Mouse (Mus musculus) neural tube, embryonic 14.5 days (tissue): Measurements from ENCODE around the gene Wdr91. TPM values are rescaled to one million over a fixed set of nuclear protein-coding genes. Genes with fewer than 3 reads are reported as not detected.

Experiments
- ATAC-seq: fragments of 200-750 bp; cut with Nextera tagmentation; 2 replicates; pipeline ENCODE4 v1.8.0; 2017; ENCODE audit warnings: low read depth, mild to moderate bottlenecking, moderate TSS enrichment, moderate library complexity
- H3K27ac ChIP-seq: fragments of 300-500 bp; sonication (generic); 2 replicates; pipeline ENCODE4 v1.5.1; 2014; ENCODE audit warnings: low read depth, mild to moderate bottlenecking, control low read depth, low read length, moderate library complexity, mixed read lengths
- H3K27me3 ChIP-seq: fragments of 300-500 bp; sonication (generic); 2 replicates; pipeline ENCODE4 v1.6.1; 2014; ENCODE audit warnings: low read length; ENCODE audit not compliant: control insufficient read depth, insufficient read depth
- H3K36me3 ChIP-seq: fragments of 300-500 bp; sonication (generic); 2 replicates; pipeline ENCODE4 v1.6.1; 2014; ENCODE audit warnings: low read length, mixed read lengths; ENCODE audit not compliant: control insufficient read depth, insufficient read depth
- H3K4me1 ChIP-seq: fragments of 300-500 bp; sonication (generic); 2 replicates; pipeline ENCODE4 v1.6.1; 2014; ENCODE audit warnings: low read length; ENCODE audit not compliant: control insufficient read depth, insufficient read depth
- H3K4me2 ChIP-seq: fragments of 300-500 bp; sonication (generic); 2 replicates; pipeline ENCODE4 v1.6.1; 2014; ENCODE audit warnings: mild to moderate bottlenecking, low read depth, low read length, control low read depth
- H3K4me3 ChIP-seq: fragments of 300-500 bp; sonication (generic); 2 replicates; pipeline ENCODE4 v1.5.1; 2014; ENCODE audit warnings: low read depth, low read length, control low read depth, mixed read lengths
- H3K9ac ChIP-seq: fragments of 300-500 bp; sonication (generic); replicated peaks from 2 replicates; pipeline ENCODE4 v1.6.1; 2014; ENCODE audit warnings: low read depth, mild to moderate bottlenecking, control low read depth, low read length, mixed read lengths
- H3K9me3 ChIP-seq: fragments of 300-500 bp; sonication (generic); 2 replicates; pipeline ENCODE4 v1.6.1; 2016; ENCODE audit warnings: low read length; ENCODE audit not compliant: control insufficient read depth
- WGBS: fragments of 180-500 bp; shearing (Covaris S2); extraction: QIAGEN DNeasy Blood & Tissue Kit; methylation state at CpG from one replicate; pipeline ENCODE4 v1.1.7; 2014; 5-methylcytosine and 5-hydroxymethylcytosine counted together
- polyA plus RNA-seq: library from polyadenylated mRNA; unstranded; fragments of >200 nt; fragmentation: Nextera tagmentation; extraction: Ambion mirVana; gene quantifications from 2 replicates; pipeline ENCODE4 v1.2.1, GENCODE M21; 2014

The Wdr91 gene
- polyA plus RNA-seq, 1 experiment from 2014 or later: 18.3 TPM

GRCm38 (mm10) chr6:34863786-34864514 lies 46.7 kb downstream of the Wdr91 start:
- Histone ChIP-seq H3K4me2 (no peak overlapping the region), H3K27me3 (no peaks in the 10 kb centered on the region), H3K9ac (no peak overlapping the region), H3K27ac (no peak overlapping the region), H3K36me3 (no peaks in the 10 kb centered on the region), H3K9me3 (no peaks in the 10 kb centered on the region), H3K4me1 (no peaks in the 10 kb centered on the region), H3K4me3 (no peak overlapping the region)
- 77% methylated on average over 9 of the region's 9 CpGs for WGBS
- ATAC-seq: no peak

- Histone ChIP-seq H3K9ac (no peak within 1 kb of the TSS), H3K4me1 (no peaks in the 10 kb centered on the region), H3K9me3 (no peaks in the 10 kb centered on the region), H3K36me3 (no peaks in the 10 kb centered on the region), H3K27ac (no peak within 1 kb of the TSS), H3K27me3 (no peaks in the 10 kb centered on the region), H3K4me3 (no peak within 1 kb of the TSS), H3K4me2 (no peak within 1 kb of the TSS)
- WGBS: 64% methylated on average over 11 of the region's 11 CpGs
- no peak for ATAC-seq
These were observed 47.8 kb downstream of the Wdr91 start, which contains the start of gene Tmem140 for GRCm38 (mm10) chr6:34862791-34863403. Gene Tmem140 (plus strand): TSS chr6:34863146.

GRCm38 (mm10) chr6:34862381-34862780 lies 48.3 kb downstream of the Wdr91 start:
- no peak overlapping the region for H3K9ac ChIP-seq
- no peaks in the 10 kb centered on the region for H3K9me3 ChIP-seq
- H3K27me3 ChIP-seq: no peaks in the 10 kb centered on the region
- H3K27ac ChIP-seq: no peak overlapping the region
- no peaks in the 10 kb centered on the region for H3K4me1 ChIP-seq
- WGBS: 95% methylated on average over 6 of the region's 6 CpGs
- H3K4me2 ChIP-seq: no peak overlapping the region
- H3K36me3 ChIP-seq: no peaks in the 10 kb centered on the region
- ATAC-seq: no peak
- H3K4me3 ChIP-seq: no peak overlapping the region

GRCm38 (mm10) chr6:34861546-34862053 lies 49.1 kb downstream of the Wdr91 start:
- Histone ChIP-seq H3K4me3 (no peak overlapping the region), H3K27me3 (no peaks in the 10 kb centered on the region), H3K9ac (no peak overlapping the region), H3K4me2 (no peak overlapping the region), H3K36me3 (no peaks in the 10 kb centered on the region), H3K4me1 (no peaks in the 10 kb centered on the region), H3K9me3 (no peaks in the 10 kb centered on the region), H3K27ac (no peak overlapping the region)
- no peak for ATAC-seq
- 92% methylated on average over 11 of the region's 11 CpGs for WGBS

- Histone ChIP-seq H3K9me3 (no peaks in the 10 kb centered on the region), H3K4me1 (no peaks in the 10 kb centered on the region), H3K9ac (no peak overlapping the region), H3K4me2 (no peak overlapping the region), H3K27ac (no peak overlapping the region), H3K4me3 (no peak overlapping the region), H3K27me3 (no peaks in the 10 kb centered on the region), H3K36me3 (no peaks in the 10 kb centered on the region)
- WGBS: 97% methylated on average over 5 of the region's 5 CpGs
- no peak for ATAC-seq
These were observed 78.3 kb downstream of the Wdr91 start for GRCm38 (mm10) chr6:34832352-34832751.

Other genes with a start within 250 kb of the Wdr91 start
- 12.7 and 15.2 TPM in 2 replicates for gene Agbl3, start 130.4 kb downstream of the Wdr91 start, polyA plus RNA-seq
- gene Tmem140, start 47.7 kb downstream of the Wdr91 start, polyA plus RNA-seq: 0.86 and 0.89 TPM in 2 replicates
- gene Cyren, start 32.8 kb downstream of the Wdr91 start, polyA plus RNA-seq: 6.0 and 7.4 TPM in 2 replicates
- not detected in 2 replicates for gene Stra8, start 9.3 kb upstream of the Wdr91 start, polyA plus RNA-seq
- gene Slc23a4, start 77.5 kb upstream of the Wdr91 start, polyA plus RNA-seq: 0.32 and 1.1 TPM in 2 replicates
- gene Cnot4, start 222.8 kb upstream of the Wdr91 start, polyA plus RNA-seq: 38.0 and 41.9 TPM in 2 replicates